Mouse (Mus musculus) midbrain, embryonic 13.5 days (tissue): Measurements from ENCODE around the gene Aff4. TPM values are rescaled to one million over a fixed set of nuclear protein-coding genes. Genes with fewer than 3 reads are reported as not detected.
"Not testable (repeated sequence)": the region's sequence is repeated elsewhere in the genome, so short reads cannot be mapped to it uniquely, and the experiment has no call there.

Experiments
- ATAC-seq: fragments of 200-750 bp; cut with Nextera tagmentation; 2 replicates; pipeline ENCODE4 v1.8.0; 2017; ENCODE audit warnings: mild to moderate bottlenecking, moderate TSS enrichment, moderate library complexity
- H3K27ac ChIP-seq: fragments of 300-500 bp; sonication (generic); 2 replicates; pipeline ENCODE4 v1.5.1; 2015; ENCODE audit warnings: inconsistent platforms, mild to moderate bottlenecking, moderate library complexity
- H3K27me3 ChIP-seq: fragments of 300-500 bp; sonication (generic); 2 replicates; pipeline ENCODE4 v1.6.1; 2015; ENCODE audit warnings: mild to moderate bottlenecking, inconsistent platforms
- H3K36me3 ChIP-seq: fragments of 300-500 bp; sonication (generic); 2 replicates; pipeline ENCODE4 v1.6.1; 2015; ENCODE audit warnings: mild to moderate bottlenecking, inconsistent platforms
- H3K4me1 ChIP-seq: fragments of 300-500 bp; sonication (generic); replicated peaks from 2 replicates; pipeline ENCODE4 v1.6.1; 2015; ENCODE audit warnings: inconsistent platforms
- H3K4me2 ChIP-seq: fragments of 300-500 bp; sonication (generic); replicated peaks from 2 replicates; pipeline ENCODE4 v1.6.1; 2015; ENCODE audit warnings: moderate library complexity, mild to moderate bottlenecking, inconsistent platforms
- H3K4me3 ChIP-seq: fragments of 300-500 bp; sonication (generic); replicated peaks from 2 replicates; pipeline ENCODE4 v1.5.1; 2015; ENCODE audit warnings: mild to moderate bottlenecking, inconsistent platforms
- H3K9ac ChIP-seq: fragments of 300-500 bp; sonication (generic); replicated peaks from 2 replicates; pipeline ENCODE4 v1.6.1; 2015; ENCODE audit warnings: mild to moderate bottlenecking, inconsistent platforms
- H3K9me3 ChIP-seq: fragments of 300-500 bp; sonication (generic); 2 replicates; pipeline ENCODE4 v1.6.1; 2016; ENCODE audit warnings: mild to moderate bottlenecking, inconsistent platforms
- WGBS: fragments of 180-500 bp; shearing (Covaris S2); methylation state at CpG from one replicate; pipeline ENCODE4 v1.1.7; 2015; 5-methylcytosine and 5-hydroxymethylcytosine counted together
- polyA plus RNA-seq: library from polyadenylated mRNA; unstranded; fragments of >200 nt; fragmentation: Nextera tagmentation; extraction: Ambion mirVana; gene quantifications from 2 replicates; pipeline ENCODE4 v1.2.1, GENCODE M21; 2015

Aff4 gene
- 66.4 and 81.6 TPM in 2 replicates for polyA plus RNA-seq

DNA sequence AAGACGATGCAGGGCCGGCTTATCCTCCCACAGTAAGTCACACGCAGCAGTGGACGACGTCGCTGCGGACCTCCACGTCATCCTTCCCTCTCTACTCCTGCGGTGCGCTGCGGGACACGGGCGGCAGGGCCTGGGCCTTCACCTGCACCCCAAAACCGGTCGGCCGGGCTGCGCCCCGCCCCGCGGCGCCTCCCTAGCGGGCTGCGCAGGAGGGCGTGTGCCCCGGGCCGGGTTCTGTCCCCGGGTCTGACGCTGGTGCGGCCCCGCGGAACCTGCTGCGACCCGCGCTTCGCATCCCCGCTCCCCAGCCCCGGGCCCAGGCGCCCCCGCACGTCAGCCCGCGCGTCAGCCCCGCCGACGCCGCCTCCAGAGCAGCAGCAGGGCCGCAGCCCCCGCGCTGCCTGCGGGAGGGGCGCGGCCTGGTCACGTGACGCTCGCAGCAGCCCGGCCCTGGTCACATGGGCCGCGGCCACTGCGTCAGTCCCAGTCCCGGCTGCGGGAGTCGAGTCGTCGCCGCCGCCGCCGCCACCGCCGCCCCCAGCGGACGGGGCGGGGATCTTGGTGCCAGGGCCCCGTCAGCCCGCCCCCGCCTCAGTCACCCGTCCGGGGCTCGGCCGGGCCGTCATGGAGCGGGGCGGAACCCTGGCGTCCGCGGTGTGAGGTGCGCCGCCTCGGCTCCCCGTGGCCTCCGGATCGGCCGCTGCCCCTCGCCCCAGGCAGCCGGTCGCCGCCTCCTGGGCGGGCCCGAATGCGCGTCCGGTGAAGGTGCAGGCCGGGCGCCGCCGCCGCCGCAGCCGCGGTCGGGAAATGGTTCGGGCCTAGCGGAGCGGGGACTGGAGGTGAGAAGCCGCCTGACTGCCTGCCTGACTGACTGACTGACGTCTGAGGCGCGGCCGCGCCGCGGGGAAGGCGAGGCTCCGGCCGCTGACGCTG lies at the start of gene Aff4:
Aff4 (plus strand) TSS at position 543 of the 933 bp plus-strand sequence.
- H3K27ac ChIP-seq: peak within 1 kb of the TSS; percentile 97
- peak within 1 kb of the TSS; percentile 73 for H3K4me3 ChIP-seq
- no peaks in the 10 kb centered on the region for H3K9me3 ChIP-seq
- peak within 1 kb of the TSS; percentile 99 for H3K9ac ChIP-seq
- ATAC-seq: peak; percentile 94
- no peaks in the 10 kb centered on the region for H3K36me3 ChIP-seq
- H3K4me1 ChIP-seq: peaks cover 19% of the 10 kb centered on the region
- H3K27me3 ChIP-seq: peaks cover 4% of the 10 kb centered on the region; the same call in 1 of the 2 replicates
- peak within 1 kb of the TSS; percentile 82 for H3K4me2 ChIP-seq
- WGBS: under 1% methylated on average over 120 of the region's 127 CpGs

DNA sequence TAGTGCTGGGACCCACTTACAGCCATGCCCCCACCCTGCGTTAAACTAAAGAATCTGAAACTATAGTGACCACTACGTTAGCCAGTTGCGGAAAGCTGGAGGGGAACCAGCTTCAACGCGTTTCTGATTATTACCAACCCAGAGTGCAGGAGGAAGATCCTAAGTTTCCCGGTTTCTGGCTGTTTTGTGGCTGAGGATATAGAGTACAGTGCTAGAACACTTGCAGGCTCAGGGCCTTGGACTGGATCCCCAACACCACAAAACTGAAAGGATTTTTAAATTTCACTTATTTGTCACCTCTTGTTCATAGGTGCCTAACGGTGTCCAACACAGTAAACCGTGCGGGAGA lies 49.5 kb upstream of the Aff4 start:
- Histone ChIP-seq H3K4me3 (peak overlapping the region; percentile 99), H3K27ac (peak overlapping the region; percentile 96), H3K4me1 (peaks cover 33% of the 10 kb centered on the region), H3K4me2 (peak overlapping the region; percentile 85), H3K9me3 (no peaks in the 10 kb centered on the region), H3K36me3 (peaks cover 2% of the 10 kb centered on the region; the same call in 1 of the 2 replicates), H3K9ac (peak overlapping the region; percentile 72), H3K27me3 (no peaks in the 10 kb centered on the region)
- no peak for ATAC-seq
- 55% methylated on average over 9 of the region's 9 CpGs for WGBS

DNA sequence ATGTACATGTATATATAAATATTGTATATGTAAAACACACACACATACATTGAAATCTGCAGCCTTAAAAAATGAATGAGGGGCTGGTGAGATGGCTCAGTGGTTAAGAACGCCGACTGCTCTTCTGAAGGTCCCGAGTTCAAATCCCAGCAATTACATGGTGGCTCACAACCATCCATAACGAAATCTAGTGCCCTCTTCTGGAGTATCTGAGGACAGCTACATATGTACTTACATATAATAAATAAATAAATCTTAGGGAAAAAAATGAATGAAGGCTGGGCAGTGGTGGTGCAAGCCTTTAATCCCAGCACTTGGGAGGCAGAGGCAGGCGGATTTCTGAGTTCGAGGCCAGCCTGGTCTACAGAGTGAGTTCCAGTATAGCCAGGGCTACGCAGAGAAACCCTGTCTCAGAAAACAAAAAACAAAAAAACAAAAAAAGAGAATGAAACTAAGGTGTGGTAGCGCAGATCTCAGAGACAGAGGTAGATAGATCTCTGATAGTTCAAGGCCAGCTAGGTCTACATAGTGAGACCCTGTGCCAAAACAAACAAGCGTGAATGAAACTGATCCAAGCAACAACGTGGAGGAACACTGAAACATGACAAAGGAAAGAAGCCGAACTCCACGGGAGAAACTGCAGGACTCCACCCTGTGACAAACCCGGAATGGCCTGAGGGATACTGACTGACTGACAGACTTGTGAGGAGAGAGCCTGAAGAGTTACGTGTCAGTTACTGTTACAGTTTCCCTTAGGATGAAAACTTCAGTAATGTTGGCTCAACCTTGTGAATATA lies 46.4 kb upstream of the Aff4 start:
- no peaks in the 10 kb centered on the region for H3K36me3 ChIP-seq
- no peak overlapping the region for H3K27ac ChIP-seq
- WGBS: 84% methylated on average over 14 of the region's 14 CpGs
- no peak overlapping the region for H3K9ac ChIP-seq
- no peaks in the 10 kb centered on the region for H3K9me3 ChIP-seq
- H3K27me3 ChIP-seq: no peaks in the 10 kb centered on the region
- no peak for ATAC-seq
- no peak overlapping the region for H3K4me3 ChIP-seq
- no peak overlapping the region for H3K4me2 ChIP-seq
- H3K4me1 ChIP-seq: peaks cover 10% of the 10 kb centered on the region

DNA sequence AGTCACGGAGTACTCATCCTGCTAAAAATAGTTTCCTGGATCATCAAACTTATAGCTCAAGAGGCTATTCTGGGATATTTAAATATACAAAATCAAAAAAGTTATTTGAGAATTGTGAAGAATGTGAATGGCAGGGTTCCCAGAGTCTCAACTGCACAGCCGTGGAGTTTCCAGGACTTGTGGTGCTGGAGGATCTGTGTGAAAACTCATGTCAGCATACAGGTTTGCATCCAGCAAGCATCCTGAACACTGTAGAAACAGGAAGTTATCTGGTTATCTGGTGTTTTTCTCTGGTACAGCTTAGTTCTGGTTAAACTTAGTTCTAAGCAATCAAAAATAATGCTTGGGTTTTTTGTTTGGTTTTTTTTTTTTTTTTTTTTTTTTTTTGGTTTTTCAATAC lies 43.7 kb upstream of the Aff4 start:
- ATAC-seq: no peak
- H3K36me3 ChIP-seq: no peaks in the 10 kb centered on the region
- no peaks in the 10 kb centered on the region for H3K4me1 ChIP-seq
- H3K27me3 ChIP-seq: no peaks in the 10 kb centered on the region
- WGBS: 90% methylated on average over 2 of the region's 2 CpGs
- no peak overlapping the region for H3K4me3 ChIP-seq
- no peak overlapping the region for H3K4me2 ChIP-seq
- H3K27ac ChIP-seq: no peak overlapping the region
- no peaks in the 10 kb centered on the region for H3K9me3 ChIP-seq
- no peak overlapping the region for H3K9ac ChIP-seq

DNA sequence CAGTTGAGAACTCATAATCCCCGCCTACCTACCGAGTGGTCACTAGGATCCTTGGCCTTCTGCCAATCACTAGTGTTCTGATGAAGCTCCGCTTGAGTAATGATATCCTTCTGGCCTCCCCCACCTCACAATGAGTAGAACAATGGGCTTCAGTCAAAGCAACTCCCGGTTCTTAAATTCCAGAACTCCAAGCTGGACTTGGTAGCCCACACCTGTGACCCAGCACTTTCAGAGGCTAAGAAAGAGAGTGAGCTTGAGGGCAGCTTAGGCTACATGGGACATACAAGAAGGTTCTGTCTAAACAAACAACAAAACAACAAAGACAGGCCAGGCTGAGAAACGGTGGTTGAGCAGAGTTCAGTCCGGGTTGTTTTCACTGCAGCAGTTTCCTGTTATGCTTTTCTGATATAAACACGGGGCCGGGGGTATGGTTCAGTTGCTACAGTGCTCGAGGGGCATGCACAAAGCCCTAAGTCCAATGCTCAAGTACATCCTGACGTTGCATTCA lies 43.0 kb upstream of the Aff4 start:
- H3K9me3 ChIP-seq: no peaks in the 10 kb centered on the region
- 71% methylated on average over 10 of the region's 10 CpGs for WGBS
- no peak overlapping the region for H3K4me2 ChIP-seq
- no peaks in the 10 kb centered on the region for H3K36me3 ChIP-seq
- H3K4me3 ChIP-seq: no peak overlapping the region
- H3K27ac ChIP-seq: no peak overlapping the region
- no peaks in the 10 kb centered on the region for H3K4me1 ChIP-seq
- no peak overlapping the region for H3K9ac ChIP-seq
- no peak for ATAC-seq
- H3K27me3 ChIP-seq: no peaks in the 10 kb centered on the region

DNA sequence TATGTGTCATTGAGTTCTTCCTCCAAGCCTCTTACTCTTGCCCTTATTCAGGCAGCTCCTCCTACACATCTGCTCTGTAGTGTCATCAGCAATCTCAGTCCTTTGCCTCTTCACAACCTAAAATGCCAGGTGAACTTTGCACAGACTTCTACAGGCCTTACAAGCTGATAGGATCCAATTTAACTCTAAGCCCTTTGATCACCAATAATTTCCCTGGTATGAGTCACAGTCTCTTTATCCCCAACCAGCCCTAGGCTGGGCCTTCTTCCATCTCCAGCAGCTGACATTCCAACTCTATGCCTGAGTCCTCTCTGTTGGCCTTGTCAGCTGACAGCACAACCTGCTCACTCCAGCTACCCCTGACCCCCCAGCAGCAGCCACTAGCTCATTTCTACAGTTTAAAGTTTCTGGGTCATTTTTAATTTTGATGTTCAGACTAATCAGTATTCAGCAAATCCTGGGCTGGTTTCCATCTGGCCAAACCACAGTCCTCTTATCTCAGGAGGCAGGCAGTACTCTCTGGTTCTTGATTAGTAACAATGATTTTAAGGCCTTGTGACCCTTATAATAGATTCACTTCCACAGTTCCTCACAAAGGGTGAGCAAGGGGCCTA lies 42.3 kb upstream of the Aff4 start:
- Histone ChIP-seq H3K9ac (no peak overlapping the region), H3K4me2 (no peak overlapping the region), H3K4me1 (no peaks in the 10 kb centered on the region), H3K4me3 (no peak overlapping the region), H3K27ac (no peak overlapping the region), H3K27me3 (no peaks in the 10 kb centered on the region), H3K36me3 (no peaks in the 10 kb centered on the region), H3K9me3 (no peaks in the 10 kb centered on the region)
- no peak for ATAC-seq

DNA sequence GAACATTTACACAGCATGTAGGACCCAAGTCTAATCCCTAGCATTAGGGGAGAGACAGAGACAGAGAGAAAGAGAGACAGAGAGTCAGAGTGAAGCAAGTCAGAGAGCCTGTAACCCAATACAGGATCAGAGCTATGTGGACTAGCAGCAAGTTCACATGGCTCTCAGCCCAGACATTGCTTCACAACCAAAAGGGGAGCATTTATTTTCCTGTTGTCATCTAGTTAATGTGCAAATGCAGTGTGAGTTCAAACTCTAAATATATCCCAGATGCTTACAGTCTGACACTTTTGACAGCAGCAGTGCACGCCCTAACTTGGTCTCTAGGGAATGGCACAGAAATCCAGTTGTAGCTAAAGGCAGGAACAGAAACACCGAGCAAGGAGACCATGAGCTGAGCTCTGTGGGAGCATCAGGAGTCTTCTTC lies 41.7 kb upstream of the Aff4 start:
- H3K36me3 ChIP-seq: no peaks in the 10 kb centered on the region
- H3K4me1 ChIP-seq: no peaks in the 10 kb centered on the region
- WGBS: 82% methylated on average over 2 of the region's 2 CpGs
- ATAC-seq: no peak
- no peak overlapping the region for H3K4me2 ChIP-seq
- no peaks in the 10 kb centered on the region for H3K9me3 ChIP-seq
- no peak overlapping the region for H3K4me3 ChIP-seq
- H3K27me3 ChIP-seq: no peaks in the 10 kb centered on the region
- no peak overlapping the region for H3K27ac ChIP-seq
- no peak overlapping the region for H3K9ac ChIP-seq

DNA sequence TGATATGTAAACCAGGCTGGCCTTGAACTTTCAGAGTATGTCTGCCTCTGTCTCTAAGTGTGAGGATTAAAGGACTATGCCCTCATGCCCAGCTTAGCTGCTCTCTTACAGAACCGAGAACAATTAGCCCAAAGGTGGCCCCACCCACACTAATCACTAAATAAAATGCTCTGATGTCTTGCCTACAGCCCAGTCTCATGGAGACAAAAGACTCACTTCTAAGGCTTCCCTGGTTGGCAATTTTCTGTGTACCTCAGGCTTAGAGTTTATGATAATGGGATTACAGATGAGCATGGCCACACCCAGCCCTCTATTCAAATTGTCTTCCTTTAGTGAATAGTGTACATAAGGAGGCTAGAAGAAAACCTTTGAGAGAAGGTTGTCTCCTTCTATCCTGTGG lies 39.2 kb upstream of the Aff4 start:
- H3K27me3 ChIP-seq: no peaks in the 10 kb centered on the region
- 25% methylated on average over 1 of the region's 1 CpGs for WGBS
- H3K9ac ChIP-seq: no peak overlapping the region
- no peaks in the 10 kb centered on the region for H3K4me1 ChIP-seq
- H3K27ac ChIP-seq: no peak overlapping the region
- H3K4me2 ChIP-seq: no peak overlapping the region
- no peak for ATAC-seq
- no peaks in the 10 kb centered on the region for H3K36me3 ChIP-seq
- H3K9me3 ChIP-seq: no peaks in the 10 kb centered on the region
- no peak overlapping the region for H3K4me3 ChIP-seq

DNA sequence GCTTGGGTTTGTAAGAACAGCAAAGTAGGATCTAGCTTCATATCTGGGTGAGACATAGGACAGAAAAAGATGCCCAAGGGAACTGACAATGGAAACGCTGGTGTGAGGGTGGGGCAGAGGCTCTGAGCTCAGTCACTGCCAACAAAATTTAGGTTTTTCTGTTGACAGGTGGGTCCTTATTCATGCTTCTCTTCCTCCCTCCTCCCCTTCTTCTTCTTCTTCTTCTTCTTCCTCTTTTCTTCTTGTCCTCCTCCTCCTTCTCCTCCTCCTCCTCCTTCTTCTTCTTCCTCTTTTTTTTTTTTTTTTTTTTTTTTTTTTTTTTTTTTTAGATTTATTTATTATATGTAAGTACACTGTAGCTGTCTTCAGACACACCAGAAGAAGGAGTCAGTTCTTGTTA lies 37.8 kb upstream of the Aff4 start:
- 87% methylated on average over 1 of the region's 1 CpGs for WGBS
- H3K4me2 ChIP-seq, ATAC-seq, H3K27ac ChIP-seq, H3K9me3 ChIP-seq, H3K9ac ChIP-seq, H3K36me3 ChIP-seq, H3K27me3 ChIP-seq, H3K4me1 ChIP-seq, H3K4me3 ChIP-seq: not testable (repeated sequence)

DNA sequence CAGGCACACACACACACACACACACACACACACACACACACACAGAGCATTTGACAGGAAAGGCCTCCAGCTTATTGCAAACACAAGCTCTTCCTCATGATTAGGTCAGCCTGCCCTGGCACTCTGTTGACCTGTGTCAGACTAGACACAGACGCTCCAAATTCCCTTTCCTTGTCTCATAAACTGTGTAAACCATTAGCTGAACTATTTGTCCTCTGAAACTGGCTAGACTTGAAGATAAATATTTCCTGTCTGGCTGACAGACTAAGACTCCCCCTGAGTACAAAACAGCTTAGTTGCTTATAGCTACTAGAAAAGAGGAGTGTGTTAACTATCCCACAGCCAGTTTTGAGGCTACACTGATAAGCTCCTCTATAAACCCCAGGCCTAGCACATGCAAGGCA lies 35.9 kb upstream of the Aff4 start:
- no peaks in the 10 kb centered on the region for H3K9me3 ChIP-seq
- no peak overlapping the region for H3K4me2 ChIP-seq
- WGBS: 67% methylated on average over 1 of the region's 1 CpGs
- H3K27me3 ChIP-seq: no peaks in the 10 kb centered on the region
- no peak overlapping the region for H3K27ac ChIP-seq
- ATAC-seq: no peak
- no peak overlapping the region for H3K4me3 ChIP-seq
- H3K36me3 ChIP-seq: no peaks in the 10 kb centered on the region
- H3K9ac ChIP-seq: no peak overlapping the region
- H3K4me1 ChIP-seq: no peaks in the 10 kb centered on the region

DNA sequence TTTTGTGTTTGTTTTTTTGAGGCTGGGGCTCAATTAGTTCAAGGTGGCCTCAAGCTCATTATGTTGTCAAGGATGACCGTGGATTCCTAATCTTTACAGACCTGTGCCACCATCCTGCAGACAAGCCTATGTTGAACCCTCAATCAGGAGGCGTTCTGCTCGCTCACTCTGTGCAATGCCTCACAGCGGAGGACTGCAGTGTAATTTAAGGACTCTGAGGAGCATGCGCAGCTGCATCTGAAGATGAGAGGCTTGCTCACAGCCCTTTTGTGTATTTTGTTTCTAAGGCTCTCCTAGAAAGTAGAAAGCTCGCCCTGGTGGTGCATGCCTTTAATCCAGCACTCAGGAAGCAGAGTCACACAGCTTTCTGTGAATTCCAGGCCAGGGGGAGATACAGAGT lies 33.6 kb upstream of the Aff4 start:
- Histone ChIP-seq H3K36me3 (no peaks in the 10 kb centered on the region), H3K4me3 (no peak overlapping the region), H3K27me3 (no peaks in the 10 kb centered on the region), H3K9ac (no peak overlapping the region), H3K9me3 (no peaks in the 10 kb centered on the region), H3K4me2 (no peak overlapping the region), H3K27ac (no peak overlapping the region), H3K4me1 (no peaks in the 10 kb centered on the region)
- no peak for ATAC-seq
- WGBS: 57% methylated on average over 6 of the region's 6 CpGs

DNA sequence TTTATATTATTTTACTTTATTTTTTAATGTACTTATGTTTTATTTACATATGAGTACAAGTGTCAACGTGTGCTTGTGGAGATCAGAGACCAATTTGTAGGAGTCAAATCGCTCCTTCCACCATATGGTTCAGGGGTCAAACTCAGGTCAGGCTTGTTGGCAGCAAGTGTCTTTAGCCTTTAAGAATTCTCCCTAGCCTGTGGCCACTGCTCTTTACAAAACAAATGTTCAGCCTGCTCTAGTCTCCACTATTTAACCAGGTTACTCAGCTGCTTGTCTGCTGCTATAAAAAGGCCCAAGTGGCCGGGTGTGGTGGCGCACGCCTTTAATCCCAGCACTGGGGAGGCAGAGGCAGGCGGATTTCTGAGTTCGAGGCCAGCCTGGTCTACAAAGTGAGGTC lies 32.6 kb upstream of the Aff4 start:
- no peak overlapping the region for H3K4me2 ChIP-seq
- H3K4me1 ChIP-seq: no peaks in the 10 kb centered on the region
- 92% methylated on average over 7 of the region's 7 CpGs for WGBS
- H3K27ac ChIP-seq: no peak overlapping the region
- H3K9ac ChIP-seq: no peak overlapping the region
- no peak overlapping the region for H3K4me3 ChIP-seq
- no peaks in the 10 kb centered on the region for H3K36me3 ChIP-seq
- no peak for ATAC-seq
- H3K9me3 ChIP-seq: no peaks in the 10 kb centered on the region
- no peaks in the 10 kb centered on the region for H3K27me3 ChIP-seq
